Mouse (Mus musculus): ENCODE results near the gene Dscam.

Dscam gene

DNA sequence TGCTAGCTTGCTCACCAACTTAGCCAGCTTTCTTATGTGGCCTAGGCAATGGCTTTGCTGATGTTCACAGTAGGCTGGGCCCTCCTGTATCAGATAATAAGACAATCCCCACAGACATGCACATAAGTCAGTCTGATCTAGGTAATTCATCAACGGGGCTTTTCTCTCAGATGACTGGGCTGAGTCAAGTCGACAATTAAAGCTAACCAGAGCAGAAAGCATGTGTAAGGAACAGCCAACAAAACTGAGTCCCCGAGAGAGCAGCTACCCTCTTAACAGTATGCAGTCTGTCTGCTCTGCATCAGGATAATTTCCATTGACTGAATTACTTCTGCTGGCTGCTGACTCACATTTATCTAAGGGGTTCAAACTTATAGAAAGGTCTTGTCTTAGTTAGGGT lies 603.1 kb downstream of the Dscam start:
- in situ Hi-C loops (cut with MboI, MseI), result no loop called here

GRCm38 (mm10) chr16:96563350-96564257 lies 606.9 kb downstream of the Dscam start:
- in situ Hi-C loops (cut with MboI, MseI), result no loop called here

DNA sequence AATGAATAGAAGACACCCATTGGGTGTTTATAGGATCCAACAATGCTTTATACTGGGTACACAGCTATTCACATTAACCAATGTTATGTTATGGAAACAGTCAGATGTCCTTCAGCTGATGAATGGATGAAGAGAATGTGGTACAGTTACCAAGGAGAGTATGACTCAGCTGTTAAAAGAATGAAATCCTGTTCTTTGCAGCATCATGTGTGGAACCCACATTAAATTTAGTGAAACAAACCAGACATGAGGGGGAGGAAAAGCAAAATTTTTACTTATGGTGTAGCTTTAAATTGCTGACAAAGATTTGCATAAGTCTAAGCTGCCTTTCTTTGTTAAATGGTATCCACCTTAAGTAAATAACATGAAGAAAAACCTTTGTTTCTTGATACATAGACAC lies 610.8 kb downstream of the Dscam start:
- in situ Hi-C loops (cut with MboI, MseI), result no loop called here

GRCm38 (mm10) chr16:96558341-96558740 lies 612.2 kb downstream of the Dscam start:
- in situ Hi-C loops (cut with MboI, MseI), result no loop called here

GRCm38 (mm10) chr16:96556621-96557020 lies 613.9 kb downstream of the Dscam start:
- in situ Hi-C loops (cut with MboI, MseI), result no loop called here

DNA sequence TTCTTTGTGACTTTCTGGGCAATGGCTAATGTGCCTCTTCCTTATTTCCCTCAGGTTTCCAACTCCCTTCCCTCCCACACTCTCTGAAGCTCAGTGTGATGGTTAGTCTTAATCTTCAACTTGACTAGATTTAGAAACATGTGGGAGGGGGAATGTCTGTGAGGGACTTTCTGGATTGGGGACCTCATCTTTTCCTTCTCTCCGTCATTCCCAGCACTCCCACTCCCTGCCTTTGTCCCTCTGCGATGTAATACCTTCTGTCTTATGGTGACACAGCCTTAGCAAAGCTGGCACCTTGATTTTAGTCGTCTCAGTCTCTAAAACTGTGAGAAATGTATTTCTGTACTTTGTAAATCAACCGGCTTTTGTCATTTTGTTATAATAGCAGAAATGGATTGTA lies 615.1 kb downstream of the Dscam start:
- in situ Hi-C loops (cut with MboI, MseI), result no loop called here

DNA sequence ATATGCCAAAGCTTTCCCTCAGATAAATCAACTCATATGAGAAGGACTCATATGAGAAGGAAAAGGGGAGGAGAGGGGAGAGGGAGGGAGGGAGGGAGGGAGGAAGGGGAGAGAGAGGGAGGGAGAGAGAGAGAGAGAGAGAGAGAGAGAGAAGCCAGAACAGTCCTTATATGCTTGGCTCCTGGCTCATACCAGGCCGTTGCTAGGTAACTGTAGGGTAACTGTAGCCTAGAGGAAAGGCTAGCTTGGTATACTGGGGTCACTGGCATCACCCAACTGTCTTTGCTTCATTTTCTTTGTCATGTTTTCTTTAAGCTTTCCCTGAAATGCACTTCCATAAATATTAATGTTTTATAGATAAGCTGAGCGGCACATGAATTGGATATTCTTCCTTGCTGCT lies 617.9 kb downstream of the Dscam start:
- in situ Hi-C loops (cut with MboI, MseI), result no loop called here

DNA sequence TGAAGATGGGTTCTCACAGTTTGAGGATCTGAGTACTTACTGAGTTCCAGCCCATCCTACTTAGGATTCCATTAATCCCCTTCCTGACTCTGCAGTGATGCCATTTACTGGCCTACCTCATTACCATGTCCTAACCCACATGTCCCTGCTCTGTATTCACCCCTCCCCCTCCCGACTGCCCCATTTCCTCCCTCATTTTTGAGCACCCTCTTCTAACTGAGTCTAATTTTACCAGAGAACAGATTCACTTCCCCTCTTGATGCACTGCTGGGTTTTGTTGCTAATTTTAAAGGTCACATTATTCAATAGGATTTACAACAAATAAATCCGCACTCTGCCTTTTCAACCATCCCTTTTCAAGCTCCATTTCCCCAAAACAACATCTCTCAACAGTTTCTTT lies 629.5 kb downstream of the Dscam start:
- in situ Hi-C loops (cut with MboI, MseI), result no loop called here
